Mouse (Mus musculus) adrenal gland, adult 10 weeks (tissue): ENCODE data around the gene Slc38a6. TPM values are rescaled to one million over a fixed set of nuclear protein-coding genes. Genes with fewer than 3 reads are reported as not detected.

Experiments
- polyA plus RNA-seq: library from polyadenylated mRNA; stranded (reverse); fragments of 350-450 nt; fragmentation: Illumina TruSeq; extraction: RNeasy Lipid Tissue Mini Kit (QIAGEN cat#74804); gene quantifications from one replicate; pipeline ENCODE4 v1.2.3, GENCODE M21; 2014; ENCODE audit warnings: low read depth, low replicate concordance

Slc38a6 gene
- 8.4 TPM for polyA plus RNA-seq

GRCm38 (mm10) chr12:73286287-73287092, at the start of gene Slc38a6, which contains the start of gene Trmt5:
Slc38a6 (plus strand) TSS chr12:73286779.
Trmt5 (minus strand) TSS chr12:73286710.

Other genes starting within 250 kb of the Slc38a6 start
- 2.7 TPM for gene Six1, start 232.9 kb upstream of the Slc38a6 start, polyA plus RNA-seq
- gene Six4, start 173.3 kb upstream of the Slc38a6 start, polyA plus RNA-seq = 0.82 TPM
- 17.2 TPM for gene Mnat1, start 163.1 kb upstream of the Slc38a6 start, polyA plus RNA-seq
- 30.3 TPM for gene Trmt5, start 69 bp upstream of the Slc38a6 start, polyA plus RNA-seq